Mouse (Mus musculus) ovary, adult 18-20 months (tissue): ENCODE measurements around the gene Eef1akmt1.

ENCODE experiments used
- DNase-seq: peaks from one replicate; pipeline ENCODE4 v3.0.0; 2022; ENCODE audit warnings: low spot score, mixed read lengths

The Eef1akmt1 gene

GRCm38 (mm10) chr14:57523762-57524161 is 47.6 kb downstream of the Eef1akmt1 start:
- DNase-seq = no peak

- no peak for DNase-seq
These were observed 54.4 kb downstream of the Eef1akmt1 start for GRCm38 (mm10) chr14:57517001-57517400.

- DNase-seq = no peak
These were observed 56.2 kb downstream of the Eef1akmt1 start for GRCm38 (mm10) chr14:57515156-57515762.

- DNase-seq = no peak
These were observed 61.9 kb downstream of the Eef1akmt1 start for GRCm38 (mm10) chr14:57509554-57509953.

- DNase-seq = no peak
These were observed 67.7 kb downstream of the Eef1akmt1 start for GRCm38 (mm10) chr14:57503729-57504128.
